Mouse (Mus musculus): ENCODE results near the gene Pde4d.

Gene Pde4d

GRCm38 (mm10) chr13:109645284-109645909 is 1195.6 kb downstream of the Pde4d start:
- DNase-seq, result peak; percentile 19

GRCm38 (mm10) chr13:109645910-109646284 is 1196.1 kb downstream of the Pde4d start:
- DNase-seq, result no peak

DNA sequence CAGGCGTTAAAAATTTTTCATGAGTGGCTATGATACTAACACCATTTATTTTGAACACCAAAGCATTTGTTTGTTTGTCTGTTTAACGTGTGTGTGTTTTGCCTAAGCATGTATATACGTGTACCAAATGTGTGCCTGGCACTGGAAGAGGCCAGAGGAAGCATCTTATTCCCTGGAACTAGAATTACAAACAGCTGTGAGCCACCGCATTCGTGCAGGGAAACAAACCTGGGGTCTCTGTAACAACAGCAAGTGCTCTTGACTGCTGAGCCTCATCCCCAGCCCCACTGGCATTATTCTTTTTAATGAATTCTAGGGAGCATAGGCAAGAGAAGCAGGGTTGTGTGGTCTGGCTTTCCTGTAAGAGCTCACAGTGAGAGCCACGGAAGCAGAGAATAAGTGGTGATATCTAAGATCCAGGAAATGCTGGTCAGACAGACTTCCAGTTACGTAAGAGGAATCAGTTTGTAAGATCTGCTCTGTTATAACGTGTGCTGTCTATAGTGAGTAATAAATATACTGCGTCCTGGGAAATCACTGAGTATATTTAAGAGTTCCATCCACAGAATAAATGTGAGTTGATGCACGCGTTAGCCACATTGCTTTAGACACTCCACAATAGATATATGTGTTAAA is 1197.0 kb downstream of the Pde4d start:
- no peak for DNase-seq

DNA sequence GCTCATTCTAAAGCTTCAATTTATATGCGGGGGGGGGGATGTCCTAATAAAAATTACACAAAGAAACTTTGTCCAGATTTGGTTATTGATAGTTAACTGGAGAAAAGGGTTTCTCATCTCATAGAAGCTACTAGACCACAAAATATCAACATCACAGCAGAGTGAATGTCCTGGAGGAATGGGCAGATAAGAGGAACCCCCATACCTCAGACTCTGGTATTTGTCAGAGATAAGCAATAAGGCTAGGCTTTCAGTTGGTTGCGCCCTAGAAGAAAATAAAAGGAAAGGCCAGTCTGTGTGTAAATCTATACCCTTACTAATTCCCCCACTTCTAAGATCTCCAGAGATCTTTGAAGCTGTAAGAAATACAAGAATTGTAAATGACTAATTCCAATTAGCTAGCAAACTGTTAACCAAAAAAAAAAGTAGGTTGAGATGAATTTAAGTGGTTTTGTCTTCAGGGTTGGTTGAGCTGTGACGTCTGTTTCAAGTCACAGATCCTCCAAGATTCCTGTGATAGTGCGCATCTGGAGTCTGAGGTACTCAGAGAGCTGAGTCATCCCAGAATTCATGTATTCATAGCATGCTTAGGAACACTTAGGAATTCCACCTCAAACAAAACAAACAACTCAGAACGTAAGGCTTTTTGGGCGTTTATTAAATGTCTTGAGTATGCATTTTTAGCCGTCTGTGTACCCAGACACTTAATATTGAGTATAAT is 1197.9 kb downstream of the Pde4d start:
- no peak for DNase-seq

GRCm38 (mm10) chr13:109648311-109648710 is 1198.6 kb downstream of the Pde4d start:
- no peak for DNase-seq

- DNase-seq, result no peak
These were observed 1202.2 kb downstream of the Pde4d start for GRCm38 (mm10) chr13:109651790-109652605.

DNA sequence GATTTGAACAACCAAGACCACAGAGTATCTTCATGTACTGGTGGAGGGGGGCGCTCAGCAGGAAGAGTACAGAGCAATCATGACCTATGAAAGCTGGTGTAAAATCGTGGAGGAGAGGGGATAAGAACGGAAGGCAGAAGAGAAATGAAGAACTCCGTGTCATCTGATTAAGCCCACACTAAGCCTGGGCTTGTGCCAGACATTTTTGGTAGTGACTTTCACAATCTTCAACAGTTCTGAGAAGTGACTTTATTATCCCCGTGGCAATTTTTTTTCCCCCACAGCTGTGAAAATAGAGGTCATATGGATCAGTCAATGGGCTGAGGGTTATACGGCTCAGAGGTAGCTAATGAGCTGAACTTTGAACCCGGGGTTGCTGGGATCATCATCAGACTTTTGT is 1202.9 kb downstream of the Pde4d start:
- DNase-seq, result no peak

- DNase-seq, result no peak
These were observed 1205.6 kb downstream of the Pde4d start for GRCm38 (mm10) chr13:109655390-109655789.

DNA sequence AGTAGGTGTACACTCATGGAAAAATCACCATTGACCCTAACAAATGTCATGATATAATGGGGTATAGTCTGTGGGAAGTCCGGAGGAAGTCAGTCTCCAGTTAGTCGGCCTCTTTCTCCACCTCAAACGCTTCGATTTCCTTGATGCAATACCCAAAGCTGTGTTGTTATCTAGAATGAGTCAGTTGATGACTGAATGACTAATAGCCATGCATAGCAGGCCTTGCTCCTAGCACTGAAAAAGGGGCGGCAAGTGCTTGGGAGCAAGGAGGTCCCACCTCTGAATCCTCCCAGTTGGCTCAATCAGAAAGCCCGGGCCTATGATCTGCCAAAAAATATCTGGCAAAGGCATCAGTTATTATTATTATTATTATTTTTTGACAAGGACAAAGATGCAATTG is 1209.4 kb downstream of the Pde4d start:
- no peak for DNase-seq

GRCm38 (mm10) chr13:109661345-109661744 is 1211.6 kb downstream of the Pde4d start:
- no peak for DNase-seq

DNA sequence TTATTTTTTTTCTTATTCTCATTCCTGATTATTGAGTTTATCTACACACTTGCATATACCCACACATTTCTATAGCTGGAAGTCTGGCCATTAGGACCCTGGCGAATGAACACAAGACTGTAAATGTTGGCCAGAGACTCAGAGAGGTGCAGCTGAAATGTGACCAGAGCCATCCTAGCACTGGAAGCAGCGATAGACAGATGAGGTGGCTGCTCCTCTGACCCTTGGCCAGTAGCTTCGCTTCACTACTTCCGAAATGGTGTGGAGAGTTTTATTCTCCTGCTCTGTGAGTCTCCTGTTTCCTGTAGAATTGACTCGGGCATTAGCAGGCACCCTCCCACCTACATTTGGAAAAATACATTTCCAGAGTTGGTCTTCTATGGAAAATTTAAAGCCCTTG is 1212.4 kb downstream of the Pde4d start:
- no peak for DNase-seq

- no peak for DNase-seq
These were observed 1213.0 kb downstream of the Pde4d start for GRCm38 (mm10) chr13:109662731-109663130.

GRCm38 (mm10) chr13:109664956-109665802 is 1215.4 kb downstream of the Pde4d start:
- DNase-seq, result no peak

- DNase-seq, result no peak
These were observed 1216.2 kb downstream of the Pde4d start for GRCm38 (mm10) chr13:109665803-109666403.

DNA sequence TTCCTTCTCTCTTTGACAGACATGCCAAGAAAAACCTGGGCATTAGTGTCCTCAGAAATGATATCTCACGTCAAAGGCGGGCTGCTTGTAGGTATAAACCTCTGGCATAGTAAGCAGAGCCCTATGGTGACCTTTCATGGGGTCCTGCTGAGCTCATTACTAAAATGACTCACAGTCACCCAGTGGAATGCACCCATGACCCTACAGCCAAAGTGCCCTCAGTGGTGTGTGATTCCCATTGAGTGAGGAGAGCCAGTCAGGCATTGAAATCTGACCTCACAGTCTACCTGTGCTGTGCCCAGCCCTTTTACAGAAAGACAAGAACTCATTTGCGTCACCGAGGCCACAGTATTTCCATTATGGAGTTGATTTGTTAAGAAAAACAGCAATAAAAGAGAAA is 1220.2 kb downstream of the Pde4d start:
- DNase-seq, result no peak

DNA sequence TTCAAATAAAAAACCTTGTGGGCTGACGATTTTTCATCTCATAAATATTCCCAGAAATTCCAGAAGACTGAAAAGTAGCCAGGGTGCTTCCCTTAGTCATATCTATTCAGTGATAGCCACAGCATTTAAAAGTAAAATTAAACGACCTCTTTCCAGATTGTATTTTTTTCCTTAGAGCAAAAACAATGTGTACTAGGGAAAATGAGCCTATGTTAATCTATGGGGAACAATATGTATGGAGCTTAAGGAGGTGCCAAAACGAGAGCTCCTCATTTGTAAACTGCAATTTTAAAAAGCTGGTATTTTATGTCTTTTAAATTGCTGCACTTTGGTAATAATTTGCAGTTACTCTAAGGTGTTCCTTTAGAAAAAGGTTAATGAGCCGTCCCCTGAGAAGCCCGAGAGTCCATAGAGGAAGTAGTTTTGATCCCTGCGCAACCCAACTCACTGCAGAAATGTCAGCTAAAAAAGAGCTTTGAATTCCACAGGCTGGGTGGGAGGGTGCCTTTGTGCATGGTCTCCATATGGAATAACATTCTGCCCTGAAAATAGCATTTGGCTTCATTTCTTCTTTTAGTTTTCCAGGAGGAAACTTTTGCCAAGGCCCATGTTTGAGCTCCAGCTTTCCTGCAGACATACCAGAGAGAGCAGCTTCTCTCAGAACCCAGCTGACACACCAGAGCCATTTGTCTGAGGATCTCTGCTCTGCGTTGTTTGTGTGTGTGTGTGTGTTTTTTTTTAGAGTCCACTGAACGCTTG is 1222.0 kb downstream of the Pde4d start:
- no peak for DNase-seq

DNA sequence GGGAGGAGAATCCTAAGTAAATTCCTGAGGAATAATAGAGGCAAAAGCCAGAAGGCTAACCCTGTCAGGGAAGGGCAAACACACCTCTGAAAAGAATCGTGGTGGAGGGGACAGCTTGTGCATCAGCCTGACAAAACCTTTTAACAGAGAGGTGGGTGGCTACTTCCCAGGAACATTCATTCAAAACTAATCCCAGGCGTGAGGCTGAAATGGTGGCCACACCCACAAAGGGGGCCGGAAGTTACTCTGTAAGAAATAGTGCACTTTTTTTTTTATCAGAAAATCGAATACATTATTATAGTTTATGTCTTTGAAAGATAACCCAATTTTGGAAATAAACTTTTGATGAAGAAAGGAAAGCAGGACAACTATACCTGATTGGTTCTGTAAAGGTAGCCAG is 1227.3 kb downstream of the Pde4d start:
- DNase-seq, result no peak

- no peak for DNase-seq
These were observed 1227.9 kb downstream of the Pde4d start for GRCm38 (mm10) chr13:109677617-109678016.

DNA sequence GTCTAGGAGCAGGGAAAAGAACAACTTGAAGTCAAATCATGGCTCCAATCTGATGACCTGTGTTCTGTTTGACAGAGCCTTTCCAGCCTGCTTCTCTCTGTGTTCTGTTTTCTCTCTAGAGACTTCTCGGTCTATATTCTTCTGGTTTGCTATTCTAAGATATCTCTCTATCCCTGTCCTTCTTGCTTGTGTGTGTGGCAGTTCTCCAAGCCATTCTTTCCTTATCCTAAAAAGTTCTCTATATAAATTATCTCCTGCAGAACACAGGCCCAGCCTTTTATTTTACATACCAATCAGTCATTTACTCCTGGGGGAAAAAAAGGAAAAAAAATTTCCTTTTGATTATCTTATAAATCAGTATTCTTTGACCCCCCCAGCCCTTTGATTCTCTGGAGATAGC is 1229.2 kb downstream of the Pde4d start:
- DNase-seq, result no peak

DNA sequence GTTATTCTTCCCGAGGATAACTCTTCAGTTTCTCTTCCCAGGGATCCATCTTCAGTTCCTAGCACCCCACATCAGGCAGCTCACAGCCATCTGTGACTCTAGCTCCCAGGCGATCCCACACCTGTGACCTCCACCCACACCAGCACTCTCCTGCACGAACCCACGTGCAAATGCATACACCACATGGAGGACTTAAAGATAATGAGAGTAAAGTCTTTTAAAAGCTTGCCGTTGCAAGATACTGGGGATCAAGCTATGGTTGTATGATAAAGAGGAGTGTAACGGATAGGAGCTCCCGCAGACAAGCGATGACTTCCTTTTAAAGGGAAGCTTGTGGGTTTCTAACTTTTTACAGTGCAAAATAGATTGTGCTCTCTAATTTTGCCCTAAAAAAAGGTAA is 1230.5 kb downstream of the Pde4d start:
- no peak for DNase-seq

DNA sequence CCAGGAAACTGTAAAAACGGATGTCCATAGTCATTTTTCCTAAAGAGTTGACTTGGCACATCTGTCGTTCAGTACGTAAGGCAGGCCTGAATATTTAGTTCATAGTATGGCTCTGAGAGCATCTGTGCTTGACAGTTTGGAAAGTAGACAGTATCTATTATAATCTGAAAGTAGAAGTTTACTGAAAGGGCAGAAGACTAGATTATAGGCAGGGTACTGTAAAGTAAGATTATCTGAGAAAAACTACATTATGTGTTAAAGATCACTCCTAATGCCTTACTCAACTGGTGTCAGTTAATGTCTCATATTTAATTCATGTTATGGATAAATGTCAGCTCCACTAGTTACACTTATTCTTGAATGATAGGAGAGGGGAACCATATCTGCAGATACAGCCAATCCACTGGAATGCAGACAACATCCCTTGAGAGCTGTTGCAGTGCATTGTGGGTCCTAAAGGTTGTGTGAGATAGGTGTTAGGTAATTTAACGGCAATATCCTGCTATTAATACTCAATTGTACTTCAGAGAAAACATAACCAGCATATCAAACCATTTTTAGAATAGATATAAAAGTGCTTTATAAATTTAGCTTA is 1232.0 kb downstream of the Pde4d start:
- no peak for DNase-seq
